Mouse (Mus musculus) limb, embryonic 11.5 days (tissue): ENCODE measurements around the gene Gm28053. TPM values are rescaled to one million over a fixed set of nuclear protein-coding genes. Genes with fewer than 3 reads are reported as not detected.

Experiments used
- ATAC-seq: fragments of 200-750 bp; cut with Nextera tagmentation; 2 replicates; pipeline ENCODE4 v1.8.0; 2017; ENCODE audit warnings: low read depth; ENCODE audit not compliant: insufficient number of reproducible peaks, low FRiP score, low TSS enrichment
- DNase-seq: peaks from one replicate; pipeline ENCODE4 v3.0.0-alpha.2; 2015; ENCODE audit warnings: low spot score
- H3K27ac ChIP-seq: fragments of 300-500 bp; sonication (generic); replicated peaks from 2 replicates; pipeline ENCODE4 v1.5.1; 2014; ENCODE audit warnings: low read depth, mild to moderate bottlenecking, low read length
- H3K27me3 ChIP-seq: fragments of 300-500 bp; sonication (generic); 2 replicates; pipeline ENCODE4 v1.6.1; 2014; ENCODE audit warnings: mild to moderate bottlenecking, low read length, mixed read lengths; ENCODE audit not compliant: control insufficient read depth, insufficient read depth
- H3K36me3 ChIP-seq: fragments of 300-500 bp; sonication (generic); 2 replicates; pipeline ENCODE4 v1.6.1; 2014; ENCODE audit warnings: mild to moderate bottlenecking, low read length, moderate library complexity, mixed read lengths; ENCODE audit not compliant: control insufficient read depth, insufficient read depth
- H3K4me1 ChIP-seq: fragments of 300-500 bp; sonication (generic); 2 replicates; pipeline ENCODE4 v1.6.1; 2014; ENCODE audit warnings: low read length, mixed read lengths; ENCODE audit not compliant: control insufficient read depth, insufficient read depth
- H3K4me2 ChIP-seq: fragments of 300-500 bp; sonication (generic); 2 replicates; pipeline ENCODE4 v1.6.1; 2014; ENCODE audit warnings: low read depth, mild to moderate bottlenecking, moderate library complexity; ENCODE audit not compliant: severe bottlenecking
- H3K4me3 ChIP-seq: fragments of 300-500 bp; sonication (generic); 2 replicates; pipeline ENCODE4 v1.5.1; 2014; ENCODE audit warnings: low read depth, low read length
- H3K9ac ChIP-seq: fragments of 300-500 bp; sonication (generic); 2 replicates; pipeline ENCODE4 v1.6.1; 2014; ENCODE audit warnings: mild to moderate bottlenecking, low read length
- H3K9me3 ChIP-seq: fragments of 300-500 bp; sonication (generic); 2 replicates; pipeline ENCODE4 v1.6.1; 2016; ENCODE audit warnings: low read length; ENCODE audit not compliant: control insufficient read depth
- WGBS: fragments of 180-500 bp; shearing (Covaris S2); extraction: QIAGEN DNeasy Blood & Tissue Kit; methylation state at CpG from one replicate; pipeline ENCODE4 v1.1.7; 2014; 5-methylcytosine and 5-hydroxymethylcytosine counted together
- polyA plus RNA-seq: library from polyadenylated mRNA; unstranded; fragments of >200 nt; fragmentation: Nextera tagmentation; extraction: Ambion mirVana; gene quantifications from 2 replicates; pipeline ENCODE4 v1.2.1, GENCODE M21; 2014

The Gm28053 gene
- polyA plus RNA-seq, 1 experiment from 2014 or later: not detected

DNA sequence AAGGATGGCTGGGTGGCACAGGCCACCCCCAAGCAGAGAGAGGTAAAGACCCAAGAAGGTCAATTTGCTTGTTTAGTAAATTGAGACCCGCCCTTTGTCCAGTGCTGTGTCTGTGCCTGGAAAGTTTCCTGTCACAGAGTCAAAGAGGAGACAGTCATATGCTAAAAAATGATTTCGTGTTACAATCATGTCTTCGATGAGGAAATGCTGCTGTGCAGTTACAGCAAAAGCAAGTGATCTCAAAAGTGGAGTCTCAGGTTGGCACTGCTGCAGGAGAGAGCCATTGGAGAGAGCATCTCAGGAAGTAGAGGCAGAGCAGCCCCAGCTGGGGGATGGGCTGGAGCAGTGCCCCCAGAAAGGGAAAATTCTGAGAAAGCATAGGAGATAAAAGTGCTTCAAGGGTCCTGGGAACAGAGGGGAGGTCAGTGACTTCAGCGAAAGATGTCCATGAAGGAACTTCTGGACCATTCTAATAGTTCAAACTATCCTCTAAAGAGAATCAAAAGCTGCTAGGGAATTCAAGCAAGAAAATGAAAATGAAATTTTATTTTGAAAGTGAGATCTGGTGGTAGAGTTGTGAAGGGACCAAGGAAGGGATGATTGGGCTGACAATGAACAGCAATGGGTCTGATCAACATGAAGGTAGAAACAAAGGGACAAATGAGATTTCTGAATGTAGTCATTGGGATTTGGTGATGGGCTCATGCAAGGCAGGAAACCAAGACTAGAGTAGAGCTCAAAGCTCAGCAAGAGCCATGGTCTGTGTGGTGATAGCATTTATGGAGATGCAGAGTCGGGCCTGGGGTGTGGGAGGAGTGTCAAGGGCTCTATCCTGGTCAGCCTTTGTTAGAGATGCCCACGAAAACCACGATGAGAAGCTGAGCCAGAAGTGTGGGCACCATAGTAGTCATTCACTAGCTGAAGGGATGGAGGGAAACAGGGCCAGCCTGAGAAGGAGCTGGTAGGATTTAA, 32.4 kb upstream of the Gm28053 start:
- 84% methylated on average over 7 of the region's 7 CpGs for WGBS
- Histone ChIP-seq H3K9ac (no peak overlapping the region), H3K4me1 (no peaks in the 10 kb centered on the region), H3K4me2 (no peak overlapping the region), H3K27me3 (no peaks in the 10 kb centered on the region), H3K4me3 (no peak overlapping the region), H3K36me3 (no peaks in the 10 kb centered on the region), H3K9me3 (no peaks in the 10 kb centered on the region), H3K27ac (no peak overlapping the region)
- DNase-seq (no peak), ATAC-seq (no peak)

DNA sequence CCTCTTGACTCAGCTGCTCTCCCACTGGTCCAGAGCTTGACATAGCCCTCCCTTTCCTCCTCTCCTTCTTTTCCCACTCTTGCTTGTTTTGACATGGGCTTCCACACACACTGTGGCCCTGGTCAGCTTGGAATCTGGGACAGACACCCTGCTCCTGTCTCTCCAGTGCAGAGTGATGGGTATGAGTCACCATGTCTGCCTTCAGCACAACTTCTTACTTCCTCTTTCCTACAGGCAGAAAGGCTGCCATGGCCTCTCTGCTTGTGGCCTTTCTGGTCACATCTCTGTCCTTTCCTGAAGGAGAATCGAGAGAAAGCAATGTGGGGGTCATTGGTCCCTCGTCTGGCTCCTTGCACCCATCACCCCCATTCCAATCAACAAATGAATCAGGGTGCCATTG, 31.3 kb upstream of the Gm28053 start:
- no peak for ATAC-seq
- H3K4me3 ChIP-seq: no peak overlapping the region
- no peaks in the 10 kb centered on the region for H3K4me1 ChIP-seq
- WGBS: 69% methylated on average over 2 of the region's 2 CpGs
- H3K27me3 ChIP-seq: no peaks in the 10 kb centered on the region
- no peak for DNase-seq
- no peak overlapping the region for H3K27ac ChIP-seq
- H3K9ac ChIP-seq: no peak overlapping the region
- H3K9me3 ChIP-seq: no peaks in the 10 kb centered on the region
- H3K4me2 ChIP-seq: no peak overlapping the region
- no peaks in the 10 kb centered on the region for H3K36me3 ChIP-seq

DNA sequence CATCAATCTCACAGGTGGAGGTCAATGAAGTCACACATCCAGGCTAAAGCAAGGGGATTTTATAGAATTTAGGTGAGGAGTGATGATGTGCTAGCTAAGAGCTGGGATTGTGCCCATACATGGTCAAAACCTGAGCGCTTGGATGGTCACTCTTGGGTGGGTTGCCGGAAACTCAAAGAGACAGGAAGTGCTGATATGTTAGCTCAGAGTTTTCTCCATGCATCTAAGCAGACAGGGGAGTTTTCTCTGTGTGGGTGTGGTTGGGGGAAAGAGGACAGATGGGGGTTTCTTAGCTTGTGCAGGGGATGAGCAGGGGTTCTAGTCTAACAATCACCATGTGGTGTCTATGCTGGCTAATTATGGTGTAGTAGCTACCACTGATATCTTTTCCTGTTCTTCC, 29.1 kb upstream of the Gm28053 start:
- no peak for DNase-seq
- no peaks in the 10 kb centered on the region for H3K36me3 ChIP-seq
- ATAC-seq: no peak
- H3K4me1 ChIP-seq: no peaks in the 10 kb centered on the region
- H3K9me3 ChIP-seq: no peaks in the 10 kb centered on the region
- 84% methylated on average over 2 of the region's 2 CpGs for WGBS
- no peak overlapping the region for H3K4me2 ChIP-seq
- no peak overlapping the region for H3K27ac ChIP-seq
- no peak overlapping the region for H3K4me3 ChIP-seq
- H3K27me3 ChIP-seq: no peaks in the 10 kb centered on the region
- no peak overlapping the region for H3K9ac ChIP-seq

DNA sequence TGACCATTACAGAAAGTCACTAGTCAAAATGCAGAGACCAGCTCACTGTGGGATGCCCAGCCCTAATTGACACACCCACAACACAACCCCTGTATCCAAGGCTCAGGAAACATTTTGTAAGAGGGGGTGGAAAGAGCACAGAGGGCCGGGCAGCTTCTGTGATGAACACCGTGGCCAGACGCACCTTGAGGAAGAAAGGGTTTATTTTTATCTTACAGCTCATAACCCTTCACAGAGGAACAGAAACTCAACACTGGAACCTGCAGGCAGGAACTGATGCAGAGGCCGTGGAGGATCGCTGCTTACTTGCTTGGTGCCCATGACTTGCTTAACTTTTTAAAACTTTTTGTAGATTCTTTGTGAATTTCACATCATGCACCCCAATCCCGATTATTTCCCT, 25.4 kb upstream of the Gm28053 start:
- 90% methylated on average over 6 of the region's 6 CpGs for WGBS
- Histone ChIP-seq H3K27ac (no peak overlapping the region), H3K9me3 (no peaks in the 10 kb centered on the region), H3K4me3 (no peak overlapping the region), H3K9ac (no peak overlapping the region), H3K4me2 (no peak overlapping the region), H3K4me1 (no peaks in the 10 kb centered on the region), H3K36me3 (no peaks in the 10 kb centered on the region), H3K27me3 (no peaks in the 10 kb centered on the region)
- ATAC-seq (no peak), DNase-seq (no peak)

DNA sequence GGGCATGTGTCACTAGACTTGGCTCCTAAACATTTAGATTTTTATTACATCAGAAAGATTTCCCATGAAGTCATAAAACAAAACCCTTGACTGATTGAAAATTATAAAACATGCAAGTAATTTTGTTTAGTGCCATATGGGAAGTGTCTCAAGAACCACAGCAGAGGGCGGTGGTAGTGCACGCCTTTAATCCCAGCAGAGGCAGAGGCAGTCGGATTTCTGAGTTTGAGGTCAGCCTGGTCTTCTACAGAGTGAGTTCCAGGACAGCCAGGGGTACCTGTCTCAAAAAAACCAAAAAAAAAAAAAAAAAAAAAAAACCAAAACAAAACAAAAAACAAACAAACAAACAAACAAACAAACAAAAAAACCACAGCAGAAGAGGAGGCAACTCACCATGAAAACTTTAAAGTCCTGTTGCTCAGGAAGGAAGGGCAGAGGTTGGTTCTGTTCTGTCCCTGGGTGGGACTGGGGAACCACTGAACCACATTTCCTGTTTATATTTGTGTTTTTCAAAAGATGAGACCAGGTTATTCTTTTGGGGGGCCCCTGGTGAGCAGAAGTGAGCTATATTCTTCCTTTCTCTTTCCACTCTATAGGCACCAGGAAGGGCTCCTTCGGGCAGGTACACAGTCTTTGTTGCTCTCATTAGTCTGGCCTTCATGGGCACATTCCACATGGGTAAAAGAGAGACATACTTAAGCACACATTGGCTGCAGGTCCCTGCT, 21.4 kb upstream of the Gm28053 start:
- H3K27ac ChIP-seq: no peak overlapping the region
- no peaks in the 10 kb centered on the region for H3K27me3 ChIP-seq
- no peak overlapping the region for H3K4me2 ChIP-seq
- H3K4me3 ChIP-seq: no peak overlapping the region
- H3K36me3 ChIP-seq: no peaks in the 10 kb centered on the region
- no peaks in the 10 kb centered on the region for H3K9me3 ChIP-seq
- DNase-seq: no peak
- no peak for ATAC-seq
- no peaks in the 10 kb centered on the region for H3K4me1 ChIP-seq
- H3K9ac ChIP-seq: no peak overlapping the region
- WGBS: 80% methylated on average over 4 of the region's 4 CpGs

DNA sequence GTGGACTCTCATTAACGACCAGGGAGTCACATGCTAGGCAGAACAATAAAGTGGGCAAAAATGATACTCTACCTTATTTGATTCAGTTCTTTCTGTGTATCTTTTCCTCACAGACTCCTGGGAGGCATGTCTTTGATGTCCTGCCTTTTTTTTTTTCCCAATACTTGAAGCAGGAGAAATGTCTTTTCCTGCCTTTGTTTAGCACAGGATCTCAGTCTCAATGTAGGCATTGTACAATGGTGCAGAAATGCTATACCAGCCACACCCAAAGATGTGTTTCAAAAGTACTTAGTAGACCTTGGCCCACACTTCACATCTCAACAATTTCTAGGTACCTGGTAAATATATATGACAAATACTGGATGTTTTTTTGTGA, 20.9 kb upstream of the Gm28053 start:
- Histone ChIP-seq H3K4me3 (no peak overlapping the region), H3K27me3 (no peaks in the 10 kb centered on the region), H3K4me2 (no peak overlapping the region), H3K9me3 (no peaks in the 10 kb centered on the region), H3K36me3 (no peaks in the 10 kb centered on the region), H3K4me1 (no peaks in the 10 kb centered on the region), H3K27ac (no peak overlapping the region), H3K9ac (no peak overlapping the region)
- DNase-seq (no peak), ATAC-seq (no peak)
- WGBS: 57% methylated on average over 1 of the region's 1 CpGs

DNA sequence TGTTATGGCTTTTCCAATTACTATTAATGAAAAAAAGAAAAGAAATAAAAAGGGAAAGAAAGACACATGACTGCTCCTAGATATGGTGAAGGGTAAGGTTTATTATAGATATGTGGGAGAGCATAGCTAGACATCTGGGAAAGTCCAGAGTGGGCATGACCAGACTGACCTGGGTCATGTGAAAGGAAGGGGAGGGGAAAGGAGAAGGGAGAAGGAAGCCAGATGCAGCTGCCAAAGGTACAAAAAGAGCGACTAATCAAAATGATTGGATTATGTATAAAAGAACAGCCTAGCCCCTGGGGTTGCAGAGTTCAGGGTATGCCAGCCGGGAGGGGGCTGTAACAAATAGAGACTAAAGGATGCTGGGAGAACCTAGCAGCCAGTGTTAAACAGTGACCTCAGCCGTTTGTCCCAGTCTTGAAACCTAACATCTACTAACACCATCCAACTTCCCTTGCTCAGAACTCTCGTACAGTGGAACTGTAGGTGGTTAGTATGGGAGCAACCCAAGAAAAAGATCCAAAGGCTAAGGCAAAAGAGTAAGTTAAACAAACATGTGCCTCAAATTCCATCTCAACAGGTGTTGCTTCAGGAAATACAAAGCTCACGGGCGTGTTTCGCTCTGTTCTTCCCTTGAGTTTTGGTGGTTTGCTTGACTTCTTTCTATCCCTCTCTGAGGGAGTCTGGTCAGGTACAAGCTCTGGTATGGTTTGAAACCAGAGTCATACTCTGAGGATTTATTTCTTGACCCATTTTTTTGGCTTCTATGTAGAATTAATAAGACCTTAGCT, 20.1 kb upstream of the Gm28053 start:
- Histone ChIP-seq H3K4me2 (no peak overlapping the region), H3K4me3 (no peak overlapping the region), H3K9ac (no peak overlapping the region), H3K27me3 (no peaks in the 10 kb centered on the region), H3K9me3 (no peaks in the 10 kb centered on the region), H3K4me1 (no peaks in the 10 kb centered on the region), H3K27ac (no peak overlapping the region), H3K36me3 (no peaks in the 10 kb centered on the region)
- DNase-seq (no peak), ATAC-seq (no peak)
- 83% methylated on average over 7 of the region's 7 CpGs for WGBS

DNA sequence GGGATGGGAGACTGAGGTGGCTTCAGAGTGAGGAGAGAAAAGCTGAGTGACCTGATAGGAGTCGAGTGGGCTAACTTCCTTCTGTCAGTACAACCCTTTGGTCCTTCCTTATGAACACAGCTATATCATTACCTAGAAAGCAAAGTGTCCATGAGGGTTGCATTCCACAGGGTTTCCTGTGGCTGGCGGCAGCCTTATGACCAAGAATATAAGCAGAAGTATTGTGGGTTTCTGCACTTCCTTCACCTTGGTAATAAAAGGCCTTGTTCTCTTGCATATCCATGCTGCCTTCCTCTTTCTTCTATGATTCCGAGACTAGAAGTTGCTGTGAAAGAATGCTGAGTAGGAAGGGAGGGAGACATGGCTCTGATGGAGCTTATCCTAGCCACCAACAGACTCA, 19.5 kb upstream of the Gm28053 start:
- H3K27me3 ChIP-seq: no peaks in the 10 kb centered on the region
- H3K4me3 ChIP-seq: no peak overlapping the region
- ATAC-seq: no peak
- no peak overlapping the region for H3K9ac ChIP-seq
- H3K36me3 ChIP-seq: no peaks in the 10 kb centered on the region
- no peaks in the 10 kb centered on the region for H3K9me3 ChIP-seq
- H3K27ac ChIP-seq: no peak overlapping the region
- WGBS: 83% methylated on average over 3 of the region's 3 CpGs
- no peaks in the 10 kb centered on the region for H3K4me1 ChIP-seq
- no peak for DNase-seq
- no peak overlapping the region for H3K4me2 ChIP-seq
